Mouse (Mus musculus): ENCODE measurements around the gene Ergic1. TPM values are rescaled to one million over a fixed set of nuclear protein-coding genes. Genes with fewer than 3 reads are reported as not detected.

Ergic1 gene
- polyA plus RNA-seq, 1 experiment from 2014 or later = 35.2 TPM

DNA sequence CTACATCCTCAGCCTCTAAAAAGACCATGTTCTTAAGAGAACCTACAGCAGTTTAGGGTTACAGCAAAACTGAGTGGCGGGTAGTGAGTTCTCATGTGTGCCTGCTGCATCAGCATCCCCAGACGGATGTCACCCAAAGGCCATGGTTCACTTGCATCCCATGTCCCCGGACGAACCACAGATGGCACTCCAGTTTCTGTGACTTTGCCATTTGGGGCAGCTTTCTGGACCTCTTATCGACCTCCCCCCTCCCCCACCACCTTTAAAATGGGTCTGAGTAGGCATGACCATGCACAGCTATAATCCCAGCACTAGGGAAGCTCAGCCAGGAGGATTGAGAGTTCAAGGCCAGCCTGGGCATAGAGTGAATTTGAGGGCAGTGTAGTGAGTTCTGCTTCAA, 31.9 kb downstream of the Ergic1 start:
- Histone ChIP-seq H3K4me2 (no peak overlapping the region), H3K9me3 (replicated peaks) (no peaks in the 10 kb centered on the region), H3K27ac (no peak overlapping the region), H3K9ac (no peak overlapping the region), H3K4me3 (replicated peaks) (no peak overlapping the region), H3K4me1 (replicated peaks) (peaks cover 55% of the 10 kb centered on the region), H3K27me3 (no peaks in the 10 kb centered on the region), H3K36me3 (0 out of 2 replicates have a peak, but pooled peaks cover 5% of the 10 kb centered on the region)
- 75% methylated on average over 5 of the region's 5 CpGs for WGBS (ENCODE audit: insufficient replicate concordance)
- DNase-seq (no peak), ATAC-seq (ENCODE audit: low read depth) (no peak)

GRCm38 (mm10) chr17:26594171-26594570, 32.9 kb downstream of the Ergic1 start:
- ATAC-seq (ENCODE audit: low read depth) (no peak), DNase-seq (no peak)
- Histone ChIP-seq H3K4me3 (replicated peaks) (no peak overlapping the region), H3K4me1 (replicated peaks) (peaks cover 52% of the 10 kb centered on the region), H3K9ac (no peak overlapping the region), H3K27ac (peak overlapping the region; percentile 29; the same call in 1 of the 2 replicates), H3K9me3 (replicated peaks) (no peaks in the 10 kb centered on the region), H3K27me3 (no peaks in the 10 kb centered on the region), H3K4me2 (no peak overlapping the region), H3K36me3 (no peaks in the 10 kb centered on the region)
- WGBS (ENCODE audit: insufficient replicate concordance) = 64% methylated on average over 7 of the region's 7 CpGs

DNA sequence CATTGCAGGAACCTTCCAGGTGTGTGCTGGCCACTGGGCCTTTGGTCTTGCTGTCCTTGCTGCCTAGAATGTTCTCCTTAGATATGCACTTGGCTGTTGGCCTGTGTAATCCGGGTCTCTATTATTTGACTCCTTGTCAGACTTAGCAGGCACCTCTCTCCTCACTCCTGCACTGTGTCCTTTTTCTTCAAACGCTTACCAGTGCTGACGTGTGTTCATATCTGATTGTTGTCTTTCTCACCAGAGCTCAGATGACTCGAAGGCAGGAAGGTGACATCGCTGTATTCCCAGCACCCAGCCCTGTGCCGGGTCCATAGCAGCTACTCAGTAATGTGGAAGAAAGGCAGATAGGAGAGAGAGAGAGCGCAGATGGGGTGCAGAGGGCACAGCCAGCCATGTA, 33.7 kb downstream of the Ergic1 start:
- peak overlapping the region; percentile 3; the same call in 1 of the 2 replicates for H3K9ac ChIP-seq
- DNase-seq (no peak), ATAC-seq (ENCODE audit: low read depth) (no peak)
- H3K9me3 ChIP-seq (replicated peaks) = no peaks in the 10 kb centered on the region
- no peak overlapping the region for H3K4me3 ChIP-seq (replicated peaks)
- WGBS (ENCODE audit: insufficient replicate concordance) = 30% methylated on average over 7 of the region's 7 CpGs
- peak overlapping the region; percentile 67 for H3K27ac ChIP-seq
- H3K4me1 ChIP-seq (replicated peaks) = peaks cover 54% of the 10 kb centered on the region
- H3K27me3 ChIP-seq = no peaks in the 10 kb centered on the region
- no peaks in the 10 kb centered on the region for H3K36me3 ChIP-seq
- H3K4me2 ChIP-seq = no peak overlapping the region

GRCm38 (mm10) chr17:26595448-26596167, 34.3 kb downstream of the Ergic1 start:
- H3K9ac ChIP-seq = peak overlapping the region; percentile 3; the same call in 1 of the 2 replicates
- 43% methylated on average over 7 of the region's 7 CpGs for WGBS (ENCODE audit: insufficient replicate concordance)
- no peaks in the 10 kb centered on the region for H3K36me3 ChIP-seq
- no peak overlapping the region for H3K4me3 ChIP-seq (replicated peaks)
- no peaks in the 10 kb centered on the region for H3K27me3 ChIP-seq
- H3K27ac ChIP-seq = peak overlapping the region; percentile 67
- DNase-seq = no peak
- H3K9me3 ChIP-seq (replicated peaks) = no peaks in the 10 kb centered on the region
- ATAC-seq (ENCODE audit: low read depth) = no peak
- peaks cover 58% of the 10 kb centered on the region for H3K4me1 ChIP-seq (replicated peaks)
- H3K4me2 ChIP-seq = no peak overlapping the region

DNA sequence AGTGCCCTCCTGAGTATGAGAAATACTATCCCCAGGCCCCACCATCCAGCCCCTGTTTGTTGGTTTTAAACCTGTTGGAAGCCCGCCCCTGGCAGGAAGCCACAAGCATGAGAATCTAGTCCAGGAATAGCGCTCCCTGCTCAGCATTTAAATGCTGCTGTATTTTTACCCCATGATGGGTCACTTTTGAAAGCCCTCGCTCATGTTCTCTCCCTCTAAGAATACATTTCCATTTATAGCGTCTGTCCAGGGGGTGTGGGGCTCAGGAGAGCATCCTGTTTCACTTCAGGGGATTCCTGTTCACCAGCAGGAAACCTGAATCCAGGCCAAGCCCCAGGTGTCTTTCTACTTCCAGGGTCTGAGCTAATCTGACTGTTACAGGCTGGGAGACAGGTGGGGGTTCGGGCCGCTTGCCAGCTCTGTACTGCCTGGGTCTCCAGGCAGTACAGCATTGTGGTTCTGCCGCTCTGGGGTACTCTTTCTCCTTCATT, 34.9 kb downstream of the Ergic1 start:
- no peak for ATAC-seq (ENCODE audit: low read depth)
- Histone ChIP-seq H3K36me3 (no peaks in the 10 kb centered on the region), H3K4me3 (replicated peaks) (no peak overlapping the region), H3K9ac (no peak overlapping the region), H3K27me3 (no peaks in the 10 kb centered on the region), H3K27ac (peak overlapping the region; percentile 60), H3K4me1 (replicated peaks) (peaks cover 64% of the 10 kb centered on the region), H3K4me2 (no peak overlapping the region), H3K9me3 (replicated peaks) (no peaks in the 10 kb centered on the region)
- 69% methylated on average over 7 of the region's 7 CpGs for WGBS (ENCODE audit: insufficient replicate concordance)
- no peak for DNase-seq

GRCm38 (mm10) chr17:26596856-26597481, 35.7 kb downstream of the Ergic1 start:
- H3K4me1 ChIP-seq (replicated peaks) = peaks cover 65% of the 10 kb centered on the region
- no peak for ATAC-seq (ENCODE audit: low read depth)
- H3K4me3 ChIP-seq (replicated peaks) = no peak overlapping the region
- H3K4me2 ChIP-seq = no peak overlapping the region
- no peaks in the 10 kb centered on the region for H3K36me3 ChIP-seq
- DNase-seq = no peak
- no peaks in the 10 kb centered on the region for H3K27me3 ChIP-seq
- H3K9me3 ChIP-seq (replicated peaks) = no peaks in the 10 kb centered on the region
- H3K9ac ChIP-seq = no peak overlapping the region
- H3K27ac ChIP-seq = peak overlapping the region; percentile 60
- 79% methylated on average over 6 of the region's 6 CpGs for WGBS (ENCODE audit: insufficient replicate concordance)

- H3K36me3 ChIP-seq = peaks cover 3% of the 10 kb centered on the region; the same call in 1 of the 2 replicates
- H3K4me1 ChIP-seq (replicated peaks) = peaks cover 72% of the 10 kb centered on the region
Observed at GRCm38 (mm10) chr17:26598845-26599244, 37.6 kb downstream of the Ergic1 start.

DNA sequence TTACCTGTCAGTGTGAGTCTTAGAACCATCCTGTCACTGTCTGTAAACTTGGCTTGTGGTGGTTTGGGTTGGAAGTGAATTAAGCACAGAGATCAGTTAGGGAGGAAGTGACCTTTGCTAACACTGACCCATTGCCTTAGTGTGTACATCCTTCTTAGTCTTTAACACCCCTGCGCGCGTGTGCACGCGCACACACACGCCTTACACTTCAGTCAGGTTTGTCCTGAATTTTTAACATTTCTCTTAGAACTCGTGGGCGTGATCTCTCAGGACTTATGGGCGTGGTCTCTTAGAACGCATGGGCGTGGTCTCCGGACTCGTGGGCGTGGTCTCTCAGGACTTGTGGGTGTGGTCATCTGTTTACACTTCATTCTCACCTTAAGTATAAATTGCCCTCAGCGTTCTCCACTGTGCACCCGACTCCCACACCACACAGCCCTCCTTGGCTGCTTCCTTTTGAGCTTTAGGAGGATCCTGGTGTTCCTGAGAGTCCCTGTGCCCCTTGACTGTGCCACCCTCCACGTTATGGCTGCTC, 39.7 kb downstream of the Ergic1 start:
- peak; percentile 74 for DNase-seq
- peaks cover 6% of the 10 kb centered on the region for H3K36me3 ChIP-seq
- WGBS (ENCODE audit: insufficient replicate concordance) = 41% methylated on average over 17 of the region's 17 CpGs
- no peaks in the 10 kb centered on the region for H3K27me3 ChIP-seq
- peak overlapping the region; percentile 25 for H3K4me2 ChIP-seq
- H3K9ac ChIP-seq = peak overlapping the region; percentile 30; the same call in 1 of the 2 replicates
- peak; percentile 29; the same call in 1 of the 2 replicates for ATAC-seq (ENCODE audit: low read depth)
- H3K27ac ChIP-seq = peak overlapping the region; percentile 74
- no peak overlapping the region for H3K4me3 ChIP-seq (replicated peaks)
- no peaks in the 10 kb centered on the region for H3K9me3 ChIP-seq (replicated peaks)
- peaks cover 54% of the 10 kb centered on the region for H3K4me1 ChIP-seq (replicated peaks)

More at GRCm38 (mm10) chr17:26598845-26599244, 37.6 kb downstream of the Ergic1 start:
- no peaks in the 10 kb centered on the region for H3K27me3 ChIP-seq
- no peaks in the 10 kb centered on the region for H3K9me3 ChIP-seq (replicated peaks)
- ATAC-seq (ENCODE audit: low read depth) = no peak
- no peak for DNase-seq
- H3K4me2 ChIP-seq = no peak overlapping the region
- H3K9ac ChIP-seq = no peak overlapping the region
- no peak overlapping the region for H3K27ac ChIP-seq
- WGBS (ENCODE audit: insufficient replicate concordance) = 84% methylated on average over 5 of the region's 5 CpGs
- H3K4me3 ChIP-seq (replicated peaks) = no peak overlapping the region

DNA sequence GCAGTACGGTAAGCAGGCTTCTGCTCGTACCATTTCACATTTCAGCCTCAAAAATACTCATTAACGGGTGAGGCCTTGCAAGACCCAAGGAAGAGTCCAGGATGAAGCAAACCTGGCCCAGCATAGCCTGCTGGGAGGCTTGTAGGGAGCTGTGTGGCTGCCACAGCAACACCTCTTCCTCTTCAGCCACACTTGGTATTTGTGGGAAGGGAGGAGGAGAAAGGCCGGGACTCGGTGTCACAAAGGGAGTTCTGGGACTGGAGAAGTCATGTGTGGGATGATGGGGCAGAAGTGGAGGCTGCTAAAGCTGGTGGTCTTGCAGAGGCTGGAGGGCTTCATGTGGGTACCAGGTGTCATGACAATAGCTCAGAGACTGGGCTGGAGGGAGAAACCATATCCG, 40.2 kb downstream of the Ergic1 start:
- 66% methylated on average over 6 of the region's 6 CpGs for WGBS (ENCODE audit: insufficient replicate concordance)
- H3K4me3 ChIP-seq (replicated peaks) = no peak overlapping the region
- 0 out of 2 replicates have a peak, but pooled peaks have one; percentile 5 for ATAC-seq (ENCODE audit: low read depth)
- H3K4me1 ChIP-seq (replicated peaks) = peaks cover 49% of the 10 kb centered on the region
- H3K27me3 ChIP-seq = no peaks in the 10 kb centered on the region
- H3K9me3 ChIP-seq (replicated peaks) = no peaks in the 10 kb centered on the region
- DNase-seq = no peak
- peak overlapping the region; percentile 25; the same call in 1 of the 2 replicates for H3K4me2 ChIP-seq
- peak overlapping the region; percentile 74 for H3K27ac ChIP-seq
- peak overlapping the region; percentile 30; the same call in 1 of the 2 replicates for H3K9ac ChIP-seq
- H3K36me3 ChIP-seq = peaks cover 6% of the 10 kb centered on the region

- Histone ChIP-seq H3K27ac (peak overlapping the region; percentile 74), H3K4me3 (replicated peaks) (no peak overlapping the region), H3K9ac (no peak overlapping the region), H3K4me1 (replicated peaks) (peaks cover 44% of the 10 kb centered on the region), H3K36me3 (peaks cover 6% of the 10 kb centered on the region), H3K27me3 (no peaks in the 10 kb centered on the region), H3K9me3 (replicated peaks) (no peaks in the 10 kb centered on the region), H3K4me2 (0 out of 2 replicates have a peak overlapping the region, but pooled peaks have one; percentile 4)
- 57% methylated on average over 6 of the region's 6 CpGs for WGBS (ENCODE audit: insufficient replicate concordance)
- DNase-seq (no peak), ATAC-seq (ENCODE audit: low read depth) (peak; percentile 35)
Observed at GRCm38 (mm10) chr17:26601926-26602325, 40.6 kb downstream of the Ergic1 start.

- Histone ChIP-seq H3K9ac (no peak overlapping the region), H3K27ac (peak overlapping the region; percentile 74), H3K9me3 (replicated peaks) (no peaks in the 10 kb centered on the region), H3K4me1 (replicated peaks) (peaks cover 39% of the 10 kb centered on the region), H3K4me3 (replicated peaks) (no peak overlapping the region), H3K4me2 (no peak overlapping the region), H3K36me3 (peaks cover 6% of the 10 kb centered on the region), H3K27me3 (no peaks in the 10 kb centered on the region)
- DNase-seq (no peak), ATAC-seq (ENCODE audit: low read depth) (peak; percentile 31)
- WGBS (ENCODE audit: insufficient replicate concordance) = 76% methylated on average over 12 of the region's 12 CpGs
Observed at GRCm38 (mm10) chr17:26602371-26602885, 41.1 kb downstream of the Ergic1 start.

Measured in liver, embryonic 13.5 days (tissue).